ENCODE assay signal across 8 mouse cellular contexts in the genomic region with DNA sequence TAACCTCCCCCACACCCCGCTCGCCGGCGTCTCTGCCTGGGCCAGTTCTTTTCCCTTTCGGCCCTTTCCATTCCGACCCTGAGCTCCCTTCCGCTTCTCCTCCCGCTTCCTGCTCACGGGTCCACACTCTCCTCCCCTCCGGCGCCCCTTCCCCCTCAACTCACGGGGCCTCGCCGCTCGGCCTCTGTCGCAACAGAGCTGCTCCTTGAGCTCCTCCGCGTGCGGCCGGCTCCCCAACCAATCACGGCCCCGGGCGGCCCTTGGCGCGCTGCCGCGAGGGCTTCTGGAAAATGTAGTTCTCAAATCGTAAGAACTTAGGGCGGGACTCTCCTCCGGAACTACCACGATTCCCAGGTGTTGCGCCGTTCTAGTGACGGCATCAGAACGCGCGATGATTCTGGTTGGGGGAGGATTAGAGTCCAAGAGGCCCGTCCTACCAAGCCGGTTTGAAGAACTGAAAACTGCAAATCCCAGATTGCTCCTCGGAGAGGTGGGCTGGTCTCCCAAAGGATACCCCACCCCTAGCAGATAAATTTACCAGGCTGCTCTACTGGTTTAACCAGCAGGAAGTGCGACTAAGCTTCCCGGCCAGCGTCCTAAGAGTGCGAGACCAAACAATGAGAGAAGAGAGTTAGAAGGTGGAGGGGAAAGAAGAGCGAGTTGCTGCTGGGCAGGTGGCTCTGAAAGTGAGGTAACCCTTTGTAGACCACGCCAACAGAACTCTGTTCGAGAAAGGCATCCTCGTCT. TPM values are rescaled to one million over a fixed set of nuclear protein-coding genes. Genes with fewer than 3 reads are reported as not detected.
A peak's percentile ranks its signal among the peaks of the same experiment; 100 is the strongest.
DNase-seq lines count a peak whose midpoint lies in the region; ATAC-seq lines count a peak whose summit lies in the region.

Gene Abcf2, minus strand, starts transcription at position 285 of the 747 bp plus-strand sequence.

- H3K4me3 ChIP-seq in hindbrain, embryonic 14.5 days (replicated peaks; ENCODE audit: low read length): peak within 1 kb of the TSS; percentile 85

- peak; percentile 96 for ATAC-seq in hindbrain, embryonic 14.5 days (ENCODE audit: low FRiP score)

- peak within 1 kb of the TSS; percentile 79 for H3K9ac ChIP-seq in hindbrain, embryonic 14.5 days

- peak within 1 kb of the TSS; percentile 67 for H3K4me2 ChIP-seq in hindbrain, embryonic 14.5 days (replicated peaks)

- H3K27me3 ChIP-seq in hindbrain, embryonic 14.5 days (ENCODE audit: control insufficient read depth, insufficient read depth, low read length): no peaks in the 10 kb centered on the region

- H3K4me1 ChIP-seq in hindbrain, embryonic 14.5 days (replicated peaks; ENCODE audit: control insufficient read depth, insufficient read depth, low read length): peaks cover 14% of the 10 kb centered on the region

- peak; percentile 100 for DNase-seq in R1 (ENCODE audit: low read depth, low spot score)
- DNase-seq in cerebellum, postnatal 25 days: peak; percentile 100
- DNase-seq in frontal cortex, postnatal 25 days (ENCODE audit: low spot score in 2 of 2): peak; percentile 100
- DNase-seq in hindbrain, embryonic 14.5 days (ENCODE audit: low spot score): peak; percentile 100
- DNase-seq in layer of hippocampus, postnatal 36 days: peak; percentile 100
- peak; percentile 100 for DNase-seq in lung, postnatal 36 days
- peak; percentile 100 for DNase-seq in retina, postnatal 1 day
- DNase-seq in urinary bladder, adult 18-20 months (ENCODE audit: low spot score in 2 of 2): peak; percentile 99 to 100

- H3K9me3 ChIP-seq in hindbrain, embryonic 14.5 days (ENCODE audit: control insufficient read depth, low read length): no peaks in the 10 kb centered on the region

- WGBS in hindbrain, embryonic 14.5 days: under 1% methylated on average over 48 of the region's 48 CpGs

- H3K36me3 ChIP-seq in hindbrain, embryonic 14.5 days (replicated peaks; ENCODE audit: control insufficient read depth, insufficient read depth): peaks cover 31% of the 10 kb centered on the region

- peak within 1 kb of the TSS; percentile 79 for H3K27ac ChIP-seq in hindbrain, embryonic 14.5 days

RNA-seq across cellular contexts. Expression of gene Abcf2, which starts in this region (rescaled TPM):
- 72.3 and 87.2 TPM in 2 replicates for polyA plus RNA-seq in hindbrain, embryonic 14.5 days (2014; fragmentation: Nextera tagmentation; extraction: Ambion mirVana)
- total RNA-seq in layer of hippocampus, postnatal 36 days (2021): 10 to 100 TPM; 74.5 to 77.3 TPM

Comparison
In these comparisons a context has a peak if more than half of its experiments do, and no peak if none do; other contexts are left out.
1. Peak in every context shown above with its lines: DNase-seq, ATAC-seq, H3K4me3 ChIP-seq and H3K27ac ChIP-seq.